Mouse (Mus musculus): ENCODE results near the gene Gpsm1.
A peak's percentile ranks its signal among the peaks of the same experiment; 100 is the strongest.

The Gpsm1 gene

GRCm38 (mm10) chr2:26315072-26315924, at the start of gene Gpsm1:
Gene Gpsm1 (plus strand): TSS chr2:26315515.
- DNase-seq (ENCODE audit: low read depth) = peak; percentile 83

GRCm38 (mm10) chr2:26266066-26266742, 49.1 kb upstream of the Gpsm1 start:
- DNase-seq (ENCODE audit: low read depth) = no peak

GRCm38 (mm10) chr2:26268216-26268615, 47.1 kb upstream of the Gpsm1 start:
- DNase-seq (ENCODE audit: low read depth) = no peak

GRCm38 (mm10) chr2:26273611-26274010, 41.7 kb upstream of the Gpsm1 start:
- DNase-seq (ENCODE audit: low read depth) = peak; percentile 61

GRCm38 (mm10) chr2:26279712-26280111, 35.6 kb upstream of the Gpsm1 start:
- DNase-seq (ENCODE audit: low read depth) = no peak

- no peak for DNase-seq (ENCODE audit: low read depth)
Observed at GRCm38 (mm10) chr2:26280594-26280993, 34.7 kb upstream of the Gpsm1 start.

GRCm38 (mm10) chr2:26285804-26286203, 29.5 kb upstream of the Gpsm1 start:
- DNase-seq (ENCODE audit: low read depth) = no peak

- DNase-seq (ENCODE audit: low read depth) = no peak
Observed at GRCm38 (mm10) chr2:26286391-26286790, 28.9 kb upstream of the Gpsm1 start.

- DNase-seq (ENCODE audit: low read depth) = no peak
Observed at GRCm38 (mm10) chr2:26290133-26290532, 25.2 kb upstream of the Gpsm1 start.

GRCm38 (mm10) chr2:26294457-26294856, 20.9 kb upstream of the Gpsm1 start, which contains the start of gene Ccdc187:
Gene Ccdc187 (minus strand): TSS chr2:26294557.
- no peak for DNase-seq (ENCODE audit: low read depth)

- DNase-seq (ENCODE audit: low read depth) = no peak
Observed at GRCm38 (mm10) chr2:26296606-26297195, 18.6 kb upstream of the Gpsm1 start.

- DNase-seq (ENCODE audit: low read depth) = peak; percentile 68
Observed at GRCm38 (mm10) chr2:26298208-26298855, 17.0 kb upstream of the Gpsm1 start.

GRCm38 (mm10) chr2:26298856-26299230, 16.5 kb upstream of the Gpsm1 start:
- DNase-seq (ENCODE audit: low read depth) = no peak

GRCm38 (mm10) chr2:26299336-26299735, 16.0 kb upstream of the Gpsm1 start:
- DNase-seq (ENCODE audit: low read depth) = no peak

GRCm38 (mm10) chr2:26300161-26300807, 15.0 kb upstream of the Gpsm1 start:
- DNase-seq (ENCODE audit: low read depth) = no peak

- peak; percentile 72 for DNase-seq (ENCODE audit: low read depth)
Observed at GRCm38 (mm10) chr2:26300808-26301174, 14.5 kb upstream of the Gpsm1 start.

GRCm38 (mm10) chr2:26302005-26302503, 13.3 kb upstream of the Gpsm1 start:
- no peak for DNase-seq (ENCODE audit: low read depth)

- DNase-seq (ENCODE audit: low read depth) = peak; percentile 45
Observed at GRCm38 (mm10) chr2:26304711-26305110, 10.6 kb upstream of the Gpsm1 start.

- DNase-seq (ENCODE audit: low read depth) = no peak
Observed at GRCm38 (mm10) chr2:26305555-26305954, 9.8 kb upstream of the Gpsm1 start.

GRCm38 (mm10) chr2:26306702-26307101, 8.6 kb upstream of the Gpsm1 start:
- DNase-seq (ENCODE audit: low read depth) = no peak

- no peak for DNase-seq (ENCODE audit: low read depth)
Observed at GRCm38 (mm10) chr2:26309739-26310138, 5.6 kb upstream of the Gpsm1 start.

- DNase-seq (ENCODE audit: low read depth) = peak; percentile 36
Observed at GRCm38 (mm10) chr2:26311936-26312335, 3.4 kb upstream of the Gpsm1 start.

Measured in 416B (cell line).